ENCODE assay signal across 8 mouse cellular contexts in genomic region chr5:134986298-134987268, GRCm38 (mm10). TPM values are rescaled to one million over a fixed set of nuclear protein-coding genes. Genes with fewer than 3 reads are reported as not detected.
DNase-seq lines count a peak whose midpoint lies in the region; ATAC-seq and TF ChIP-seq lines count a peak whose summit lies in the region.

No protein-coding gene starts in this region.

- no peaks in the 10 kb centered on the region for H3K9me3 ChIP-seq in heart, embryonic 15.5 days (replicated peaks)
- H3K9me3 ChIP-seq in embryonic facial prominence, embryonic 10.5 days, result no peaks in the 10 kb centered on the region
- no peaks in the 10 kb centered on the region for H3K9me3 ChIP-seq in intestine, postnatal 0 days (ENCODE audit: control insufficient read depth)
- no peaks in the 10 kb centered on the region for H3K9me3 ChIP-seq in midbrain, embryonic 11.5 days (ENCODE audit: control insufficient read depth, low read length)

- peak; percentile 58 for TF ChIP-seq CTCF in intestine, postnatal 0 days (IDR thresholded peaks at IDR 0.05; ENCODE audit: low read depth)

- WGBS in heart, embryonic 15.5 days, result 4% methylated on average over 79 of the region's 79 CpGs
- WGBS in embryonic facial prominence, embryonic 10.5 days, result 3% methylated on average over 79 of the region's 79 CpGs
- WGBS in intestine, postnatal 0 days, result 3% methylated on average over 79 of the region's 79 CpGs
- 4% methylated on average over 79 of the region's 79 CpGs for WGBS in midbrain, embryonic 11.5 days

- DNase-seq in heart, adult 9 months (ENCODE audit: low spot score in 2 of 2), result no peak
- DNase-seq in embryonic facial prominence, embryonic 10.5 days (ENCODE audit: low spot score), result peak; percentile 62
- peak; percentile 92 for DNase-seq in midbrain, embryonic 11.5 days (ENCODE audit: low spot score, missing footprints)
- DNase-seq in embryo, embryonic 10 days (ENCODE audit: low spot score), result no peak
- no peak for DNase-seq in MN1 (ENCODE audit: low spot score)
- DNase-seq in thymus, postnatal 36 days, result no peak

- no peak overlapping the region for H3K27ac ChIP-seq in heart, embryonic 15.5 days
- peak overlapping the region; percentile 65 for H3K27ac ChIP-seq in embryonic facial prominence, embryonic 10.5 days (replicated peaks)
- peak overlapping the region; percentile 82 for H3K27ac ChIP-seq in intestine, postnatal 0 days (ENCODE audit: low read depth, low read length)
- H3K27ac ChIP-seq in midbrain, embryonic 11.5 days (ENCODE audit: low read depth, low read length), result no peak overlapping the region

- H3K4me1 ChIP-seq in heart, embryonic 15.5 days (replicated peaks), result peaks cover 19% of the 10 kb centered on the region
- peaks cover 52% of the 10 kb centered on the region for H3K4me1 ChIP-seq in embryonic facial prominence, embryonic 10.5 days
- H3K4me1 ChIP-seq in intestine, postnatal 0 days (replicated peaks; ENCODE audit: control insufficient read depth, insufficient read depth, low read length), result peaks cover 12% of the 10 kb centered on the region; the same call in 1 of the 2 replicates
- H3K4me1 ChIP-seq in midbrain, embryonic 11.5 days (ENCODE audit: control insufficient read depth, insufficient read depth, low read length), result peaks cover 11% of the 10 kb centered on the region; the same call in 1 of the 2 replicates

- H3K9ac ChIP-seq in heart, embryonic 15.5 days, result peak overlapping the region; percentile 10; the same call in 1 of the 2 replicates
- peak overlapping the region; percentile 68 for H3K9ac ChIP-seq in intestine, postnatal 0 days (ENCODE audit: low read depth, low read length)
- no peak overlapping the region for H3K9ac ChIP-seq in midbrain, embryonic 11.5 days (ENCODE audit: low read length)

- peak overlapping the region; percentile 64 for H3K4me2 ChIP-seq in heart, embryonic 15.5 days
- H3K4me2 ChIP-seq in intestine, postnatal 0 days (replicated peaks; ENCODE audit: low read depth), result peak overlapping the region; percentile 74
- peak overlapping the region; percentile 26 for H3K4me2 ChIP-seq in midbrain, embryonic 11.5 days

- peaks cover 61% of the 10 kb centered on the region for H3K27me3 ChIP-seq in heart, embryonic 15.5 days
- H3K27me3 ChIP-seq in embryonic facial prominence, embryonic 10.5 days (replicated peaks; ENCODE audit: low read depth, poor library complexity, severe bottlenecking), result peaks cover 70% of the 10 kb centered on the region
- H3K27me3 ChIP-seq in intestine, postnatal 0 days (replicated peaks; ENCODE audit: control insufficient read depth, insufficient read depth, low read length), result peaks cover 11% of the 10 kb centered on the region; the same call in 1 of the 2 replicates
- peaks cover 38% of the 10 kb centered on the region for H3K27me3 ChIP-seq in midbrain, embryonic 11.5 days (ENCODE audit: control insufficient read depth, insufficient read depth, low read length)

- H3K36me3 ChIP-seq in heart, embryonic 15.5 days, result no peaks in the 10 kb centered on the region
- no peaks in the 10 kb centered on the region for H3K36me3 ChIP-seq in embryonic facial prominence, embryonic 10.5 days (replicated peaks)
- H3K36me3 ChIP-seq in intestine, postnatal 0 days (ENCODE audit: control insufficient read depth, insufficient read depth), result no peaks in the 10 kb centered on the region
- no peaks in the 10 kb centered on the region for H3K36me3 ChIP-seq in midbrain, embryonic 11.5 days (ENCODE audit: control insufficient read depth, insufficient read depth, low read length)

- ATAC-seq in heart, embryonic 15.5 days (replicated peaks; ENCODE audit: insufficient number of reproducible peaks, insufficient read depth, low FRiP score, low read depth), result no peak
- peak; percentile 1; the same call in 1 of the 2 replicates for ATAC-seq in intestine, postnatal 0 days
- peak; percentile 11; the same call in 1 of the 2 replicates for ATAC-seq in midbrain, embryonic 11.5 days (ENCODE audit: low FRiP score)

- peak overlapping the region; percentile 35 for H3K4me3 ChIP-seq in heart, embryonic 15.5 days
- peak overlapping the region; percentile 50 for H3K4me3 ChIP-seq in embryonic facial prominence, embryonic 10.5 days
- peak overlapping the region; percentile 56 for H3K4me3 ChIP-seq in intestine, postnatal 0 days (ENCODE audit: low read depth, low read length)
- H3K4me3 ChIP-seq in midbrain, embryonic 11.5 days (ENCODE audit: low read depth, low read length), result peak overlapping the region; percentile 17

RNA-seq across cellular contexts. Expression of gene Cldn3, which starts 0.6 kb away (rescaled TPM):
- polyA plus RNA-seq in heart, embryonic 15.5 days (2015; fragmentation: Nextera tagmentation; extraction: Ambion mirVana), result 7.7 and 18.1 TPM in 2 replicates
- polyA plus RNA-seq in embryonic facial prominence, embryonic 10.5 days (2016; fragmentation: Nextera tagmentation; extraction: Ambion mirVana), result 18.2 and 18.8 TPM in 2 replicates
- polyA plus RNA-seq in intestine, postnatal 0 days (2015; fragmentation: Nextera tagmentation; extraction: Ambion mirVana), result 96.0 and 116 TPM in 2 replicates
- polyA plus RNA-seq in midbrain, embryonic 11.5 days (2014; fragmentation: Nextera tagmentation; extraction: Ambion mirVana), result 0.59 and 1.4 TPM in 2 replicates

RNA-seq across cellular contexts. Expression of gene Abhd11, which starts 22.4 kb away (rescaled TPM):
- 70.0 and 74.5 TPM in 2 replicates for polyA plus RNA-seq in heart, embryonic 15.5 days (2015; fragmentation: Nextera tagmentation; extraction: Ambion mirVana)
- 39.6 and 41.7 TPM in 2 replicates for polyA plus RNA-seq in embryonic facial prominence, embryonic 10.5 days (2016; fragmentation: Nextera tagmentation; extraction: Ambion mirVana)
- polyA plus RNA-seq in intestine, postnatal 0 days (2015; fragmentation: Nextera tagmentation; extraction: Ambion mirVana), result 60.1 and 61.9 TPM in 2 replicates
- 37.8 and 41.2 TPM in 2 replicates for polyA plus RNA-seq in midbrain, embryonic 11.5 days (2014; fragmentation: Nextera tagmentation; extraction: Ambion mirVana)

RNA-seq across cellular contexts. Expression of gene Stx1a, which starts 36.7 kb away (rescaled TPM):
- 6.2 and 10.2 TPM in 2 replicates for polyA plus RNA-seq in heart, embryonic 15.5 days (2015; fragmentation: Nextera tagmentation; extraction: Ambion mirVana)
- 13.5 and 13.8 TPM in 2 replicates for polyA plus RNA-seq in embryonic facial prominence, embryonic 10.5 days (2016; fragmentation: Nextera tagmentation; extraction: Ambion mirVana)
- 5.6 and 6.5 TPM in 2 replicates for polyA plus RNA-seq in intestine, postnatal 0 days (2015; fragmentation: Nextera tagmentation; extraction: Ambion mirVana)
- 16.1 and 17.7 TPM in 2 replicates for polyA plus RNA-seq in midbrain, embryonic 11.5 days (2014; fragmentation: Nextera tagmentation; extraction: Ambion mirVana)

RNA-seq across cellular contexts. Expression of gene Cldn4, which starts 39.8 kb away (rescaled TPM):
- polyA plus RNA-seq in heart, embryonic 15.5 days (2015; fragmentation: Nextera tagmentation; extraction: Ambion mirVana), result 1.1 and 4.2 TPM in 2 replicates
- polyA plus RNA-seq in embryonic facial prominence, embryonic 10.5 days (2016; fragmentation: Nextera tagmentation; extraction: Ambion mirVana), result 16.7 and 17.5 TPM in 2 replicates
- 62.1 and 76.6 TPM in 2 replicates for polyA plus RNA-seq in intestine, postnatal 0 days (2015; fragmentation: Nextera tagmentation; extraction: Ambion mirVana)
- 2.5 and 2.7 TPM in 2 replicates for polyA plus RNA-seq in midbrain, embryonic 11.5 days (2014; fragmentation: Nextera tagmentation; extraction: Ambion mirVana)

RNA-seq across cellular contexts. Expression of gene Mettl27, which starts 54.4 kb away (rescaled TPM):
- 6.6 and 11.7 TPM in 2 replicates for polyA plus RNA-seq in heart, embryonic 15.5 days (2015; fragmentation: Nextera tagmentation; extraction: Ambion mirVana)
- polyA plus RNA-seq in embryonic facial prominence, embryonic 10.5 days (2016; fragmentation: Nextera tagmentation; extraction: Ambion mirVana), result 14.8 and 17.0 TPM in 2 replicates
- polyA plus RNA-seq in intestine, postnatal 0 days (2015; fragmentation: Nextera tagmentation; extraction: Ambion mirVana), result 30.3 and 31.4 TPM in 2 replicates
- 9.1 and 9.2 TPM in 2 replicates for polyA plus RNA-seq in midbrain, embryonic 11.5 days (2014; fragmentation: Nextera tagmentation; extraction: Ambion mirVana)

Comparison
In these comparisons a context has a peak if more than half of its experiments do, and no peak if none do; other contexts are left out.
1. H3K27ac ChIP-seq: peak in embryonic facial prominence, embryonic 10.5 days (single experiment) and intestine, postnatal 0 days (single experiment); none in heart, embryonic 15.5 days (single experiment) and midbrain, embryonic 11.5 days (single experiment).
2. DNase-seq: peak in embryonic facial prominence, embryonic 10.5 days (single experiment) and midbrain, embryonic 11.5 days (single experiment); none in heart, adult 9 months (0 of 2), embryo, embryonic 10 days (single experiment), MN1 (single experiment) and thymus, postnatal 36 days (0 of 2).
3. Peak in every context shown above with its lines, with median percentiles within 50 percentile points of each other: H3K4me2 ChIP-seq and H3K4me3 ChIP-seq.